Mouse (Mus musculus) liver, embryonic 13.5 days (tissue): ENCODE data around the gene Tmem185b. TPM values are rescaled to one million over a fixed set of nuclear protein-coding genes. Genes with fewer than 3 reads are reported as not detected.

ENCODE experiments used
- ATAC-seq: fragments of 200-750 bp; cut with Nextera tagmentation; 2 replicates; pipeline ENCODE4 v1.8.0; 2017; ENCODE audit warnings: low read depth, mild to moderate bottlenecking, moderate number of reproducible peaks, moderate library complexity
- DNase-seq: peaks from one replicate; pipeline ENCODE4 v3.0.0; 2022
- H3K27ac ChIP-seq: fragments of 300-500 bp; sonication (generic); 2 replicates; pipeline ENCODE4 v1.5.1; 2015; ENCODE audit warnings: moderate library complexity, mild to moderate bottlenecking, inconsistent platforms
- H3K27me3 ChIP-seq: fragments of 300-500 bp; sonication (generic); 2 replicates; pipeline ENCODE4 v1.6.1; 2015; ENCODE audit warnings: mild to moderate bottlenecking, inconsistent platforms
- H3K36me3 ChIP-seq: fragments of 300-500 bp; sonication (generic); 2 replicates; pipeline ENCODE4 v1.6.1; 2015; ENCODE audit warnings: mild to moderate bottlenecking, inconsistent platforms
- H3K4me1 ChIP-seq: fragments of 300-500 bp; sonication (generic); replicated peaks from 2 replicates; pipeline ENCODE4 v1.6.1; 2015; ENCODE audit warnings: inconsistent platforms
- H3K4me2 ChIP-seq: fragments of 300-500 bp; sonication (generic); 2 replicates; pipeline ENCODE4 v1.6.1; 2015; ENCODE audit warnings: inconsistent platforms, mild to moderate bottlenecking, moderate library complexity
- H3K4me3 ChIP-seq: fragments of 300-500 bp; sonication (generic); replicated peaks from 2 replicates; pipeline ENCODE4 v1.5.1; 2015; ENCODE audit warnings: mild to moderate bottlenecking, inconsistent platforms
- H3K9ac ChIP-seq: fragments of 300-500 bp; sonication (generic); 2 replicates; pipeline ENCODE4 v1.6.1; 2015; ENCODE audit warnings: mild to moderate bottlenecking, inconsistent platforms
- H3K9me3 ChIP-seq: fragments of 300-500 bp; sonication (generic); replicated peaks from 2 replicates; pipeline ENCODE4 v1.6.1; 2016; ENCODE audit warnings: inconsistent platforms
- WGBS: fragments of 180-500 bp; shearing (Covaris S2); methylation state at CpG from one replicate; pipeline ENCODE4 v1.1.7; 2015; ENCODE audit not compliant: insufficient replicate concordance; 5-methylcytosine and 5-hydroxymethylcytosine counted together
- polyA plus RNA-seq: library from polyadenylated mRNA; unstranded; fragments of >200 nt; fragmentation: Nextera tagmentation; extraction: Ambion mirVana; gene quantifications from 2 replicates; pipeline ENCODE4 v1.2.1, GENCODE M21; 2015

Tmem185b gene
- polyA plus RNA-seq, 1 experiment from 2014 or later: 9.8 TPM

GRCm38 (mm10) chr1:119492097-119492496 lies 33.9 kb upstream of the Tmem185b start:
- peak overlapping the region; percentile 28; the same call in 1 of the 2 replicates for H3K4me2 ChIP-seq
- H3K9ac ChIP-seq: no peak overlapping the region
- peak overlapping the region; percentile 23; the same call in 1 of the 2 replicates for H3K27ac ChIP-seq
- peaks cover 37% of the 10 kb centered on the region for H3K4me1 ChIP-seq
- no peaks in the 10 kb centered on the region for H3K9me3 ChIP-seq
- 18% methylated on average over 11 of the region's 11 CpGs for WGBS
- ATAC-seq (peak; percentile 74), DNase-seq (no peak)
- H3K27me3 ChIP-seq: no peaks in the 10 kb centered on the region
- H3K36me3 ChIP-seq: no peaks in the 10 kb centered on the region
- no peak overlapping the region; the same call in 1 of the 2 replicates for H3K4me3 ChIP-seq

DNA sequence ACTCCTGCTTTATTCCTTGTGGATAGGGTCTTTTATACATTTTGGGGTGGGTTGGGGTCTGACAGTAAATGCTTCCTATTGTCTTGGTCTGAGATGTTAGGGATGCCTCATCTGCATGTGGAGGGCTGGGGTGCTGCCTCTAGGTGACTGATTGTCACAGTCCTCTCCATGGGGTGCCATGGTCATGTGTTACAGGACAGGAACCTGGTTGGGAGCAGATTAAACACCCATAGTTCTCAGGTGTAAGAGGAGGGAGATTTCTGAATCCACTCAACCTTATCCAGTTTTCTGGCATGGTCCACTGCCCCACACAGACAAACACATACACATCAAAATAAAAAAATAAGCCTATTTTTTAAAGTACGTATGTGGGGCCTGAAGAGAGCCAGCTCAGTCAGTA lies 33.5 kb upstream of the Tmem185b start:
- Histone ChIP-seq H3K4me2 (peak overlapping the region; percentile 28; the same call in 1 of the 2 replicates), H3K4me1 (peaks cover 38% of the 10 kb centered on the region), H3K27ac (peak overlapping the region; percentile 23; the same call in 1 of the 2 replicates), H3K36me3 (no peaks in the 10 kb centered on the region), H3K9ac (no peak overlapping the region), H3K27me3 (no peaks in the 10 kb centered on the region), H3K9me3 (no peaks in the 10 kb centered on the region), H3K4me3 (no peak overlapping the region; the same call in 1 of the 2 replicates)
- no peak; the same call in 1 of the 2 replicates for ATAC-seq
- DNase-seq: no peak
- 61% methylated on average over 1 of the region's 1 CpGs for WGBS

GRCm38 (mm10) chr1:119494024-119494711 lies 31.8 kb upstream of the Tmem185b start:
- Histone ChIP-seq H3K27ac (no peak overlapping the region), H3K9me3 (no peaks in the 10 kb centered on the region), H3K4me3 (no peak overlapping the region), H3K36me3 (no peaks in the 10 kb centered on the region), H3K9ac (no peak overlapping the region), H3K4me2 (no peak overlapping the region), H3K27me3 (no peaks in the 10 kb centered on the region), H3K4me1 (peaks cover 48% of the 10 kb centered on the region)
- 71% methylated on average over 2 of the region's 2 CpGs for WGBS
- DNase-seq: no peak
- no peak for ATAC-seq

- no peak overlapping the region for H3K27ac ChIP-seq
- WGBS: 76% methylated on average over 8 of the region's 9 CpGs
These were observed 31.1 kb upstream of the Tmem185b start for GRCm38 (mm10) chr1:119494712-119495395.

DNA sequence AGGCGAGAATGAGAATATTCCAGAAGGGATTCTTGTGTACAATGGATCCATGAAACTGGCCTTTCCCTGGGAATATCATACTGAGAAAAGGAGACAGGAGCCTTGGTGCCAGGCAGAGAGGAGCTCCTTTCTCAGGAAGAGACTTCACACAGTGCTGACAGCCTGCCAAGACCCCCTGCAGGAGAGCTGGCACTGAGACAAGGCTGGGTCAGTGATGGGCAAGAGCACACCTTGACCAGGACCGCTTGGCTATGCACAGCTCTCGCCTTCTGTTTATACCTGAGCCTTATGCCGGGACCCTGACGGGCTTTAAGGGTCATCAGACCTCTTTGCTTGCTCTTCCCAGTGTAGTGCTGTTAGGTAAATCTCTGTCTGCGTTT lies 30.6 kb upstream of the Tmem185b start:
- Histone ChIP-seq H3K9me3 (no peaks in the 10 kb centered on the region), H3K36me3 (no peaks in the 10 kb centered on the region), H3K4me2 (no peak overlapping the region), H3K27ac (no peak overlapping the region), H3K4me1 (peaks cover 58% of the 10 kb centered on the region), H3K9ac (no peak overlapping the region), H3K4me3 (no peak overlapping the region), H3K27me3 (no peaks in the 10 kb centered on the region)
- WGBS: 82% methylated on average over 6 of the region's 6 CpGs
- DNase-seq (no peak), ATAC-seq (no peak)

More at GRCm38 (mm10) chr1:119494712-119495395, 31.1 kb upstream of the Tmem185b start:
- Histone ChIP-seq H3K4me2 (no peak overlapping the region), H3K4me1 (peaks cover 54% of the 10 kb centered on the region), H3K9ac (no peak overlapping the region), H3K36me3 (no peaks in the 10 kb centered on the region), H3K27me3 (no peaks in the 10 kb centered on the region), H3K4me3 (no peak overlapping the region), H3K9me3 (no peaks in the 10 kb centered on the region)
- DNase-seq (no peak), ATAC-seq (no peak)

- Histone ChIP-seq H3K4me2 (no peak overlapping the region), H3K9me3 (no peaks in the 10 kb centered on the region), H3K4me3 (no peak overlapping the region), H3K27me3 (no peaks in the 10 kb centered on the region), H3K9ac (no peak overlapping the region), H3K4me1 (peaks cover 68% of the 10 kb centered on the region), H3K27ac (no peak overlapping the region), H3K36me3 (peaks cover 8% of the 10 kb centered on the region; the same call in 1 of the 2 replicates)
- ATAC-seq (no peak), DNase-seq (no peak)
- WGBS: 65% methylated on average over 5 of the region's 5 CpGs
These were observed 28.5 kb upstream of the Tmem185b start for GRCm38 (mm10) chr1:119497346-119498004.

GRCm38 (mm10) chr1:119498536-119499231 lies 27.3 kb upstream of the Tmem185b start:
- H3K9me3 ChIP-seq: no peaks in the 10 kb centered on the region
- ATAC-seq (no peak; the same call in 1 of the 2 replicates), DNase-seq (no peak)
- H3K4me2 ChIP-seq: no peak overlapping the region
- no peak overlapping the region; the same call in 1 of the 2 replicates for H3K27ac ChIP-seq
- H3K9ac ChIP-seq: no peak overlapping the region
- 54% methylated on average over 9 of the region's 9 CpGs for WGBS
- peaks cover 73% of the 10 kb centered on the region for H3K4me1 ChIP-seq
- peaks cover 8% of the 10 kb centered on the region; the same call in 1 of the 2 replicates for H3K36me3 ChIP-seq
- H3K27me3 ChIP-seq: no peaks in the 10 kb centered on the region
- H3K4me3 ChIP-seq: no peak overlapping the region

GRCm38 (mm10) chr1:119499456-119499855 lies 26.5 kb upstream of the Tmem185b start:
- ATAC-seq: no peak
- H3K27ac ChIP-seq: no peak overlapping the region

GRCm38 (mm10) chr1:119501881-119502280 lies 24.1 kb upstream of the Tmem185b start:
- 34% methylated on average over 8 of the region's 8 CpGs for WGBS
- no peak overlapping the region for H3K9ac ChIP-seq
- no peak overlapping the region for H3K4me3 ChIP-seq
- H3K36me3 ChIP-seq: peaks cover 8% of the 10 kb centered on the region; the same call in 1 of the 2 replicates
- H3K4me1 ChIP-seq: peaks cover 85% of the 10 kb centered on the region
- no peak overlapping the region for H3K4me2 ChIP-seq
- H3K27me3 ChIP-seq: peaks cover 10% of the 10 kb centered on the region; the same call in 1 of the 2 replicates
- ATAC-seq (no peak), DNase-seq (no peak)
- H3K9me3 ChIP-seq: no peaks in the 10 kb centered on the region
- no peak overlapping the region for H3K27ac ChIP-seq

More at GRCm38 (mm10) chr1:119499456-119499855, 26.5 kb upstream of the Tmem185b start:
- Histone ChIP-seq H3K4me3 (no peak overlapping the region), H3K36me3 (peaks cover 8% of the 10 kb centered on the region; the same call in 1 of the 2 replicates), H3K9me3 (no peaks in the 10 kb centered on the region), H3K27me3 (no peaks in the 10 kb centered on the region), H3K4me2 (no peak overlapping the region), H3K4me1 (peaks cover 77% of the 10 kb centered on the region), H3K9ac (no peak overlapping the region)
- 78% methylated on average over 10 of the region's 10 CpGs for WGBS
- DNase-seq: no peak

GRCm38 (mm10) chr1:119502729-119503128 lies 23.2 kb upstream of the Tmem185b start:
- Histone ChIP-seq H3K27ac (peak overlapping the region; percentile 50; the same call in 1 of the 2 replicates), H3K4me2 (peak overlapping the region; percentile 86), H3K9me3 (no peaks in the 10 kb centered on the region), H3K9ac (peak overlapping the region; percentile 73; the same call in 1 of the 2 replicates), H3K4me1 (peaks cover 77% of the 10 kb centered on the region), H3K27me3 (peaks cover 18% of the 10 kb centered on the region), H3K36me3 (peaks cover 8% of the 10 kb centered on the region; the same call in 1 of the 2 replicates), H3K4me3 (no peak overlapping the region)
- DNase-seq (no peak), ATAC-seq (no peak)
- 80% methylated on average over 11 of the region's 11 CpGs for WGBS
